Mouse (Mus musculus): ENCODE results near the gene Rasip1. TPM values are rescaled to one million over a fixed set of nuclear protein-coding genes. Genes with fewer than 3 reads are reported as not detected.

The Rasip1 gene
- polyA plus RNA-seq, 1 experiment from 2014 or later = 19.6 TPM

DNA sequence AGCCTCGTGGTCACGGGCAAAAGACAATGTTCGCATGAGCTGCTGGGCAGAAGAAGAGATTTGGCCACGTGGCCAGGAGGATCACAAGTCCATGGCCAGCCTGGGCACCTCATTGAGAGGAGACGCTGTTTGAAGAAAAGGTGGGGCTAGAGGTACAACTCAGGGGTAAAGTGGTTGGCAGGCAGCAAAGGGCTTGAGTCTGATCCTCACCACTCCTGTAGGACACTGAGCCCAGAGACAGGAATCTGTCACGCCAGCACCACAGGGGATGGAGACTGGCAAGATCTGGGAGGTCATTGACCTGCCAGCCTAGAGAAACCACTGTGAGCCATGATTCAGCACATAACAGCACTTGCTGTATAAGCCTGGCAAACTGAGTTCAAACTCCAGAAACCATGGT lies 29.8 kb upstream of the Rasip1 start:
- no peaks in the 10 kb centered on the region for H3K9me3 ChIP-seq (replicated peaks)
- no peak for ATAC-seq (replicated peaks; ENCODE audit: insufficient number of reproducible peaks, insufficient read depth, low FRiP score, low read depth)
- no peak overlapping the region for H3K27ac ChIP-seq
- H3K4me1 ChIP-seq (replicated peaks) = peaks cover 5% of the 10 kb centered on the region
- no peaks in the 10 kb centered on the region for H3K36me3 ChIP-seq
- WGBS = 89% methylated on average over 6 of the region's 6 CpGs
- H3K4me2 ChIP-seq = no peak overlapping the region
- H3K27me3 ChIP-seq = no peaks in the 10 kb centered on the region
- no peak overlapping the region for H3K9ac ChIP-seq
- H3K4me3 ChIP-seq = no peak overlapping the region

DNA sequence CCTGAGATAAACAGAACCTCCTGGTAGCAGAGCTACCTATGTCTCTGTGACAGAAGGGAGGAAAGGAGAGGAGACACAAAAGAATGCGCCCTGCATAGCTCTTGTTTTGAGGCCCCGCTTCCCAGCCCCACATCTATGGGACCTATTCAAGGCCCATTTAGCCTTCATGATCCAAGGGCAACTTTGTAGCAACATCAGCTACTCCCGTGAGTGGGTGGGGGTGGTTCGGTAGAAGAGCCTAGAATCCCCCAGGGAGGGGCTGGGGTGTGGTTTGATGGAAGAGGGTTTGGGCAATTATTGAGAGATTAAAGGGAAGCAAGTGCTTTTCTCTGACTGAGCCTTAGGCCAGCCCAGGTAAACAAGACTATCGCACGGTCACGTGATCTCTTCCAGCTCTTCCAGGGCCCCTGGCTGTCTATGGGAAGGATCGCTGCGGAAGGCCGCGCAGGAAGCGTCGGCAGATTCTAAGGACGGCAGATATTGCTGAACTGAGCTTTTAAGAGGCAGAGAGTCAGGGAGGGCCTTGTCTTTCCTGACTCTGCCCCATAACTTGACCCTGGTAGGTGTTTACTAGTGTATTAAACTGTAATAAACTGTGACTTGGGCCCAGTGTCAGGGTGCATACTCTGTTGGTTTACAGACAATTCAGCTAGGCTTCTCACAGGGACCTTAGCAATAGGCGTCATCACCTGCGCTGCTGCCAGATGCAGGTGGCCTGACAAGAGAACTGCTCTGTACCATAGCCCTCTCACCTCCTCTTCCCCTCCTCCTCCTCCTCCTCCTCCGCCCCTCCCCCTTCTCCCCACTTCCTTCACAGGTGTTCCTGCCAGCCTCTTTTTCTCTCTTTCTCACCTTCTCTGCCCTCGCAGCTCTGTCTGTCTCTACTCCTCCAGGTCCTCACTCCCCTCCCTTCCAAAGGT lies 28.1 kb upstream of the Rasip1 start:
- no peak for ATAC-seq (replicated peaks; ENCODE audit: insufficient number of reproducible peaks, insufficient read depth, low FRiP score, low read depth)
- no peaks in the 10 kb centered on the region for H3K9me3 ChIP-seq (replicated peaks)
- H3K27ac ChIP-seq = no peak overlapping the region
- no peak overlapping the region for H3K4me2 ChIP-seq
- peaks cover 5% of the 10 kb centered on the region for H3K4me1 ChIP-seq (replicated peaks)
- no peaks in the 10 kb centered on the region for H3K27me3 ChIP-seq
- 37% methylated on average over 18 of the region's 18 CpGs for WGBS
- no peak overlapping the region for H3K4me3 ChIP-seq
- no peaks in the 10 kb centered on the region for H3K36me3 ChIP-seq
- H3K9ac ChIP-seq = 0 out of 2 replicates have a peak overlapping the region, but pooled peaks have one; percentile 5

DNA sequence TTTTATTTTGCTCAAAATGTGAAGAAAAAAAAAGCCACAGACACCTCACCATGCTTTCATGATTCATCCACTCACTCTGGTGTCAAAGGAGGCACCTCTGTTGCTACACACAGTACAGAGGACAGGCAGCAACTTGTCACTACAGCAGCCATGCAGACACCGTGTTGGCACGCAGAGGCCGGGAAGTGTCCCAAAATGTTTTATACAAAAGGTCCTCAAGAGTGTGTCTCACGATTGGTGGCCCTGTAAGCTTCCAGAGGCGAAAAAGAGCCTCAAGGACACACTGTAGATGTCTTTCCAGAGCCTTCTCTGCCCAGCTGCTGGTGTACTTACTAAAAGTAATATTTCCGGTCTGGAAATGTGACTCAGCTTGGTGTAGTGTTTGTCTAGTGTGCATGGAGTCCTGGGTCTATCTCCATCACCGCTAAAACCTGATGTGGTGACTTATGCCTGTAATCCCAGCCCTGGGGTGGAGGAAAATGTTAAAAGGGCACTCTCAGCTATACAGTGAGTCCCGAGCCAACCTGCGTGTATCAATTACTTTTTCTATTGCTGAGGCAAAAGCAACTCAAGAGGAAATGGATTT lies 21.5 kb upstream of the Rasip1 start:
- H3K9me3 ChIP-seq (replicated peaks) = no peaks in the 10 kb centered on the region
- H3K4me1 ChIP-seq (replicated peaks) = no peaks in the 10 kb centered on the region
- no peaks in the 10 kb centered on the region for H3K36me3 ChIP-seq
- WGBS = 69% methylated on average over 9 of the region's 9 CpGs
- H3K27ac ChIP-seq = no peak overlapping the region
- H3K9ac ChIP-seq = no peak overlapping the region
- H3K4me3 ChIP-seq = no peak overlapping the region
- no peak overlapping the region for H3K4me2 ChIP-seq
- ATAC-seq (replicated peaks; ENCODE audit: insufficient number of reproducible peaks, insufficient read depth, low FRiP score, low read depth) = no peak
- no peaks in the 10 kb centered on the region for H3K27me3 ChIP-seq

DNA sequence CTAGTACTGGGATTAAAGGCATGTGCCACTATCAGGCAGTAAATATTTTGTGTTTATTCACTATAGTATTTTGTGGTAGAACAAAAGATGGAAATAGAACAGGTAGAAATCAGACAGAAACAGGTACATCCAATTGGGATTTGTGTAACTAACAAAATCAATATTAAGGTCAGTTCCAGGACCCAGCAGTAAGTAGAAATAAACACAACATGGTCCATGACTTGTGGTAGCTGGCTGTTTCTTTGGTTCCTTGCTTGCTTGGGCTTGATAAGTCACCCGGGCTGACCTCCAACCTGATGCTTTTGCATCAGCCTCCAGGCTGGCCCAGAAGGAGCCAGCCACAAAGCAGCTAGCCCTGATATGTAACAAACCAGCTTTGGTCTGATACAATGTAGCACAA lies 17.8 kb upstream of the Rasip1 start:
- no peak for ATAC-seq (replicated peaks; ENCODE audit: insufficient number of reproducible peaks, insufficient read depth, low FRiP score, low read depth)
- 59% methylated on average over 1 of the region's 1 CpGs for WGBS
- Histone ChIP-seq H3K36me3 (no peaks in the 10 kb centered on the region), H3K4me2 (no peak overlapping the region), H3K9me3 (replicated peaks) (no peaks in the 10 kb centered on the region), H3K4me1 (replicated peaks) (0 out of 2 replicates have a peak, but pooled peaks cover under 1% of the 10 kb centered on the region), H3K27me3 (no peaks in the 10 kb centered on the region), H3K9ac (no peak overlapping the region), H3K4me3 (no peak overlapping the region), H3K27ac (no peak overlapping the region)

DNA sequence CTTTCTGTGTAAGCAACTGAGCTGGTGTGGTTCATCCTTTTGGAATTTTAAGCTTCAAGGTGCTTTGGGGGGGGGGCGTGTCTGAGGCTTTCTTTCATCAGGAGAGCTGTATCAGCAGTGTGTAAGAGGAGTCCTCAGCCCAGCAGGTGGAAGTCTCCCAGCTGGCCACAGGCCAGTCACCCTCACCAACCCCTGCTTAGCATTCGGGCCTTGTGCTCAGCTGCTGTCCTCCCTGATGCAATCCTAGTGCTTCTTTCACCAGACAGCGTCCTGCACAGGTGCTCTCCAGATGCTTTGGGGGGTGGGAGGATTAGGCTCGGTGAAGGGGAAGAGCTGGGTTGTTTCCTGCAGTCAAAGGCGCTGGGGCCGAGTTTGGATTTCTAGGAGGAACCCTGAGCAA lies 11.0 kb upstream of the Rasip1 start:
- 24% methylated on average over 6 of the region's 6 CpGs for WGBS
- Histone ChIP-seq H3K27ac (no peak overlapping the region), H3K9me3 (replicated peaks) (no peaks in the 10 kb centered on the region), H3K27me3 (peaks cover 49% of the 10 kb centered on the region), H3K9ac (no peak overlapping the region), H3K4me1 (replicated peaks) (peaks cover 12% of the 10 kb centered on the region), H3K4me3 (no peak overlapping the region), H3K36me3 (no peaks in the 10 kb centered on the region), H3K4me2 (no peak overlapping the region)
- ATAC-seq (replicated peaks; ENCODE audit: insufficient number of reproducible peaks, insufficient read depth, low FRiP score, low read depth) = no peak

DNA sequence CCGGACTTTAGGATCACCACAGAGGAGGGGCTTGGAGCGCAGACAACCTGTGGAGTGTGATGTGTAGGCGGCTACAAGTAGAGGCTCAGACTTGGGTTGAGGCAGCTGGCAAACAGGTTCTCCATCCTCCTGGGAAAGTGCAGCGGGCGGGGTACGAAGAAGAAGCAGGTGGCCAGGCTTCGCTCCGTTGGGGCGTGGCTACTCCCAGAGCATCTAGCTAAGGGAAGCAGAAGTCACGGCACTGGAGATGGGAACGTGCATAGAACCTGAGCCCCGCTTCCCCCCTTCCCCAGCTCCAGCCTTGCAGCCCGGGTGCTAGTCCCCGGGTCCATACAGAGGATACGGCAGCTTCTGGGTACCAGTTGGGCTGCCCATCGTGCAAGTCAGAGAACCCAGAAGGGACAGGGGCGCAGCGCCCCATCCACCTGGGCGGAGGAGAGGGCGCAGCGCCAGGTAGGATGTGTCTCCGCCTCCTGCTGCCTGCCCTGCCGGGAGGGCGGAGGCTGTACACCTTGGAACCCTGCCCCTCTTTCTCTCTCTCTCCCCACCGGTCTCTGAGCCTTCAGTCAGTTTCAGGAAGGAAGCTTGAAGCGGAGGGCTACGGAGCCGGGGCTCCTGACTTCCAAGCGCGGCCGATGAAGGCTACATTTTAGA lies 10.1 kb upstream of the Rasip1 start, which contains the start of gene Fut1:
Fut1 (plus strand) TSS at position 248 of the 654 bp plus-strand sequence.
- Histone ChIP-seq H3K36me3 (no peaks in the 10 kb centered on the region), H3K4me3 (peak within 1 kb of the TSS; percentile 15; the same call in 1 of the 2 replicates), H3K27ac (no peak within 1 kb of the TSS; the same call in 1 of the 2 replicates), H3K27me3 (peaks cover 49% of the 10 kb centered on the region), H3K4me2 (peak within 1 kb of the TSS; percentile 33; the same call in 1 of the 2 replicates), H3K9ac (no peak within 1 kb of the TSS), H3K4me1 (replicated peaks) (peaks cover 12% of the 10 kb centered on the region), H3K9me3 (replicated peaks) (no peaks in the 10 kb centered on the region)
- no peak for ATAC-seq (replicated peaks; ENCODE audit: insufficient number of reproducible peaks, insufficient read depth, low FRiP score, low read depth)
- 12% methylated on average over 31 of the region's 31 CpGs for WGBS

DNA sequence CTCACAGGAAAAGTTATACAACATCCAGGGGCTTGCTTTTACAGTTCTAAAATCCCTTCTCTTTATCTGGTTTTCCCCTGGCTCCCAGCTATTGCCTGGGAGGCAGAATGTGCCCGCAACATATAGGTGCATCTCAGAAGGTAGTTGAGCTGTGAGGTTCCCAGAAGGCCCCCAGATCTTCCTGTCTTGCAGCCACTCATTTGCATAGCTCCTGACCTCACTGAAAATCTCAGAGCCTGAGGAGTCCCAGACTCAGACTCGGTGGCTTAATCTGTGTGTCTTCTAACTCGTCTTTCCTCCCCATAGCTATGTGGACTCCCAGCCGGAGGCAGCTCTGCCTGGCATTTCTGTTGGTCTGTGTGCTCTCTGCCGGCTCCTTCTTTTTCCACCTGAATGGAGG lies 9.0 kb upstream of the Rasip1 start:
- no peak overlapping the region for H3K9ac ChIP-seq
- WGBS = 67% methylated on average over 5 of the region's 5 CpGs
- no peak overlapping the region for H3K4me2 ChIP-seq

DNA sequence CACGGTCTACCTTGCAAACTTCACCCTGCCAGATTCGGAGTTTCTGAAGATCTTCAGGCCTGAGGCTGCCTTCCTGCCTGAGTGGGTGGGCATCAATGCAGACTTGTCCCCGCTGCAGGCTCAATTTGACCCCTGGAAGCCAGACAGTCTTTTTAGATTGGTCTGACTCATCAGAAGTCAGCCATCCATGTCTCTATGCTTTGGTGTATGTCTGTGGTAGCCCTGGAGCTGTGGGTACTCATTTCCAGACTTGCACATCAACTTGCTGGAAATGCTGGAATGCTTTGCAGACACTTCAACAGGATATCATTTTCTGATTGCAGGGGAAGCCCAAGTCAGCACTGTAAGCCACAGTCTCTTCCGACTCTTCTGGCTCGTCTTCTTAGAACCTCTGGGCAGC lies 7.7 kb upstream of the Rasip1 start:
- peaks cover 11% of the 10 kb centered on the region for H3K4me1 ChIP-seq (replicated peaks)
- no peak overlapping the region for H3K9ac ChIP-seq
- H3K27me3 ChIP-seq = peaks cover 49% of the 10 kb centered on the region
- H3K36me3 ChIP-seq = no peaks in the 10 kb centered on the region
- H3K4me3 ChIP-seq = no peak overlapping the region
- H3K4me2 ChIP-seq = no peak overlapping the region
- no peaks in the 10 kb centered on the region for H3K9me3 ChIP-seq (replicated peaks)
- 70% methylated on average over 5 of the region's 5 CpGs for WGBS
- ATAC-seq (replicated peaks; ENCODE audit: insufficient number of reproducible peaks, insufficient read depth, low FRiP score, low read depth) = no peak
- no peak overlapping the region for H3K27ac ChIP-seq

More for the DNA sequence above, 9.0 kb upstream of the Rasip1 start:
- H3K27me3 ChIP-seq = peaks cover 49% of the 10 kb centered on the region
- H3K27ac ChIP-seq = no peak overlapping the region
- no peak for ATAC-seq (replicated peaks; ENCODE audit: insufficient number of reproducible peaks, insufficient read depth, low FRiP score, low read depth)
- no peak overlapping the region for H3K4me3 ChIP-seq
- no peaks in the 10 kb centered on the region for H3K36me3 ChIP-seq
- no peaks in the 10 kb centered on the region for H3K9me3 ChIP-seq (replicated peaks)
- peaks cover 12% of the 10 kb centered on the region for H3K4me1 ChIP-seq (replicated peaks)

DNA sequence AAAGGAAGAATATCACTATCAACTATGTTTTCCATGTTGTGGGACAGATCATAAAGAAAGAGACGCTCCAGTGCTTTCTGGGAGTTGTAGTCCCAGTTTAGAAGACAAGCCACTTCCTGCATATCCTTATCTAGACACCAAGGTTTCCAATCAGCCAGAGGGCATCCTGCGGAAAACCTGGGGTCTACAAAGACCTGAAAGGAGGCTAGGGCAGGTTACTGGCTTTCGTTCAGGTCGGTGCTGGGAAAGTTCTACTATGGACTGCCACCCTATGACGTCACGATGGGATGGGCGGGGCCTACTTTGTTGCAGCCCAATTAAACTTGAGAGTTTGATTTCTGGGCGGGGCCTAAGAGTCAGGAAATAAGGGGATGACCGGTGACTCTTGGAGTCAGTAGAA lies 5.8 kb upstream of the Rasip1 start, which contains the start of gene Izumo1:
Izumo1 (plus strand) TSS at position 369 of the 400 bp plus-strand sequence.
- Histone ChIP-seq H3K4me1 (replicated peaks) (peaks cover 9% of the 10 kb centered on the region), H3K4me3 (peak within 1 kb of the TSS; percentile 2; the same call in 1 of the 2 replicates), H3K4me2 (0 out of 2 replicates have a peak within 1 kb of the TSS, but pooled peaks have one; percentile 17), H3K27ac (no peak within 1 kb of the TSS), H3K27me3 (peaks cover 33% of the 10 kb centered on the region), H3K9ac (no peak within 1 kb of the TSS), H3K9me3 (replicated peaks) (no peaks in the 10 kb centered on the region), H3K36me3 (no peaks in the 10 kb centered on the region)
- ATAC-seq (replicated peaks; ENCODE audit: insufficient number of reproducible peaks, insufficient read depth, low FRiP score, low read depth) = no peak
- WGBS = 25% methylated on average over 9 of the region's 9 CpGs

GRCm38 (mm10) chr7:45623507-45623906 lies 3.8 kb upstream of the Rasip1 start:
- Histone ChIP-seq H3K4me3 (no peak overlapping the region), H3K4me2 (no peak overlapping the region), H3K9me3 (replicated peaks) (no peaks in the 10 kb centered on the region), H3K36me3 (no peaks in the 10 kb centered on the region), H3K9ac (no peak overlapping the region), H3K27ac (no peak overlapping the region), H3K27me3 (peaks cover 27% of the 10 kb centered on the region), H3K4me1 (replicated peaks) (peaks cover 4% of the 10 kb centered on the region)
- 90% methylated on average over 11 of the region's 11 CpGs for WGBS
- no peak for ATAC-seq (replicated peaks; ENCODE audit: insufficient number of reproducible peaks, insufficient read depth, low FRiP score, low read depth)

DNA sequence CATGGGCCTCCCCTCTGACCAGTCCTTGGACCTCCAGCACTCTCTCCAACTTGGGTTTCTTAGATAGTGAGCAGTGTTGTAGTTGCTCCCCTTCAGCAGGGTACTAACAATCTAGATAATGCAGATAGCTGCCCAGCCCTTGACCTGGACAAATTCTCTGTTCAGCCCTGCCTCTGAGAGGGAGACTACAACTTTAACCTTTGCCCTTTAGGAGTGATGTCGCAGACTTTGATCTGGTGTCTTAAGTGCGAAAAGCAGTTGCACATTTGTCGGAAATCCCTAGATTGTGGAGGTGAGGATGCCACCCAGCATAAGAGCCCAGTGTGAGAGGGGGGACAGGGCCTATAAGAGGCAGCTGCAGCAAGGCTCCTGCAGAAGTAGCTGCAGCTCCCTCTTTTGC lies 2.6 kb upstream of the Rasip1 start:
- Histone ChIP-seq H3K9ac (no peak overlapping the region), H3K27me3 (peaks cover 18% of the 10 kb centered on the region), H3K4me3 (no peak overlapping the region), H3K27ac (no peak overlapping the region), H3K4me1 (replicated peaks) (peaks cover 8% of the 10 kb centered on the region), H3K36me3 (no peaks in the 10 kb centered on the region), H3K4me2 (no peak overlapping the region), H3K9me3 (replicated peaks) (no peaks in the 10 kb centered on the region)
- WGBS = 72% methylated on average over 3 of the region's 3 CpGs
- ATAC-seq (replicated peaks; ENCODE audit: insufficient number of reproducible peaks, insufficient read depth, low FRiP score, low read depth) = no peak
